Comparison of ENCODE assay signal across 26 mouse cellular contexts in the genomic region with DNA sequence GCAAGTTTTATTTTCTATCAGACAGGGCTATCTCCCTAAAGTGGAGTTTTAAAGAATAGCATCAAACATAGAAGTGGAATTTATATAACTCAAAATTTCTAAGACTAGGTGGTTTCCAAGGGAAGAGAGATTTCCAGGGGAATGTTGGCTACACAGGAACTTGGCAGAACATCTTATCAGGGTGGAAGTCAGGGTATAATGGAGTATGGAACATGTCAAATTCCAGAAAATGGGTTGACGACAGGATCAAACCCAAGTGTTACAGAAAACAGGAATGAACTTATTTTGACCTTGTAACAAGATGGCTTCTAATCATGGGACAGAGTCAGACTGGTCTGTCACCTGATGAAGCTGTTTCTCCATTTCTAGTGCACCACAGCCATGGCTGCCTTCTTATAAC. TPM values are rescaled to one million over a fixed set of nuclear protein-coding genes. Genes with fewer than 3 reads are reported as not detected.
DNase-seq lines count a peak whose midpoint lies in the region; ATAC-seq and TF ChIP-seq lines count a peak whose summit lies in the region.
"Had no signal": no experiment of that assay in that cellular context is flagged by ENCODE, and none has a peak within 500 bp of the region (broad histone marks: within the 10 kb centered on the region; RNA-seq: fewer than 3 reads in every experiment).

No protein-coding gene starts in this region.

- H3K4me1 ChIP-seq in heart, embryonic 11.5 days (ENCODE audit: control insufficient read depth, insufficient read depth, low read length) = peaks cover 26% of the 10 kb centered on the region
- no peaks in the 10 kb centered on the region; the same call in none of the 2 replicates for H3K4me1 ChIP-seq in heart, adult 2 months (ENCODE audit: control insufficient read depth, insufficient read depth, low read length)
- H3K4me1 ChIP-seq in heart, embryonic 13.5 days = peaks cover 43% of the 10 kb centered on the region
- H3K4me1 ChIP-seq in liver, adult 2 months (ENCODE audit: control insufficient read depth, insufficient read depth, low read length) = peaks cover 16% of the 10 kb centered on the region

- ATAC-seq in cerebellum, adult (ENCODE audit: insufficient number of reproducible peaks, low FRiP score, low TSS enrichment) = no peak
- ATAC-seq in heart, embryonic 11.5 days (replicated peaks; ENCODE audit: insufficient number of reproducible peaks, low FRiP score, low TSS enrichment) = no peak
- ATAC-seq in heart, embryonic 13.5 days (ENCODE audit: extremely low read depth, insufficient number of reproducible peaks, low FRiP score, low TSS enrichment) = no peak
- ATAC-seq: activated CD4-positive, CD25-positive, alpha-beta regulatory T cell, adult 4 months; CD4-positive, CD25-positive, alpha-beta regulatory T cell, adult 4 months; Patski had no signal

- DNase-seq in cerebellum, adult 9-10 months = peak; percentile 34
- no peak for DNase-seq in heart, adult 2 months
- DNase-seq in heart, adult 8-10 months (ENCODE audit: low spot score) = no peak
- DNase-seq in liver, adult 2 months (ENCODE audit: extremely low read depth, low read depth, low spot score) = no peak
- no peak for DNase-seq in liver
- DNase-seq: adrenal gland, adult 8-10 months; adrenal gland, postnatal 14 days; adrenal gland, postnatal 36 days; B cell, adult 2 months; cerebellum, adult 11 months; cerebellum, adult 18-20 months; cerebellum, adult 8-10 months; cerebellum, postnatal 10 days; cerebellum, postnatal 25 days had no signal

- peaks cover 2% of the 10 kb centered on the region; the same call in 1 of the 2 replicates for H3K79me2 ChIP-seq in heart, adult 2 months (replicated peaks; ENCODE audit: control insufficient read depth, insufficient read depth, low read length)
- peaks cover 15% of the 10 kb centered on the region; the same call in 1 of the 2 replicates for H3K79me2 ChIP-seq in liver, adult 2 months (ENCODE audit: control insufficient read depth, insufficient read depth, low read length)

- no peaks in the 10 kb centered on the region; the same call in 1 of the 2 replicates for H3K27me3 ChIP-seq in heart, embryonic 11.5 days (ENCODE audit: control insufficient read depth, insufficient read depth, low read length)
- H3K27me3 ChIP-seq in heart, adult 2 months (ENCODE audit: control insufficient read depth, insufficient read depth, low read length) = no peaks in the 10 kb centered on the region
- no peaks in the 10 kb centered on the region for H3K27me3 ChIP-seq in heart, embryonic 13.5 days (replicated peaks)
- H3K27me3 ChIP-seq in liver, adult 2 months (ENCODE audit: control insufficient read depth, insufficient read depth, low read length) = no peaks in the 10 kb centered on the region
- H3K27me3 ChIP-seq: embryonic facial prominence, embryonic 12.5 days; Patski had no signal

- no peak overlapping the region for H3K9ac ChIP-seq in heart, embryonic 11.5 days (ENCODE audit: low read depth, low read length)
- no peak overlapping the region for H3K9ac ChIP-seq in heart, adult 2 months (ENCODE audit: low read depth, low read length)
- no peak overlapping the region for H3K9ac ChIP-seq in heart, embryonic 13.5 days
- no peak overlapping the region for H3K9ac ChIP-seq in liver, adult 2 months (ENCODE audit: low read depth, low read length)
- H3K9ac ChIP-seq: embryonic facial prominence, embryonic 12.5 days; forebrain, embryonic 13.5 days; forebrain, embryonic 15.5 days had no signal

- no peak for TF ChIP-seq CTCF in heart, adult 2 months (IDR thresholded peaks at IDR 0.05)
- no peak for TF ChIP-seq CTCF in liver, adult 2 months (IDR thresholded peaks at IDR 0.05; ENCODE audit: low read depth, low read length)

- no peak for TF ChIP-seq EP300 in heart, adult 2 months (IDR thresholded peaks at IDR 0.05; ENCODE audit: insufficient read depth, low read depth, low read length)

- WGBS in heart, embryonic 11.5 days (ENCODE audit: insufficient replicate concordance) = 67% methylated on average over 1 of the region's 1 CpGs
- WGBS in heart, adult 2 months = 22% methylated on average over 1 of the region's 1 CpGs
- WGBS in heart, embryonic 13.5 days = 38% methylated on average over 1 of the region's 1 CpGs
- 82% methylated on average over 1 of the region's 1 CpGs for WGBS in liver, adult 2 months

- 0 out of 2 replicates have a peak overlapping the region, but pooled peaks have one; percentile 22 for H3K27ac ChIP-seq in heart, embryonic 11.5 days (ENCODE audit: low read depth, low read length)
- H3K27ac ChIP-seq in heart, adult 2 months = no peak overlapping the region
- peak overlapping the region; percentile 16; the same call in 1 of the 2 replicates for H3K27ac ChIP-seq in heart, embryonic 13.5 days (replicated peaks)
- H3K27ac ChIP-seq in liver, adult 2 months (replicated peaks; ENCODE audit: insufficient read depth, low read depth, low read length) = peak overlapping the region; percentile 38; the same call in 1 of the 2 replicates
- H3K27ac ChIP-seq: embryonic facial prominence, embryonic 12.5 days; forebrain, embryonic 13.5 days; forebrain, embryonic 15.5 days had no signal

- no peak for TF ChIP-seq POLR2A in heart, adult 2 months (IDR thresholded peaks at IDR 0.05; ENCODE audit: insufficient read depth, low read depth, low read length)
- no peak for TF ChIP-seq POLR2A in liver, adult 2 months (IDR thresholded peaks at IDR 0.05; ENCODE audit: extremely low read depth, insufficient read depth, low read length)

- intact Hi-C loops in heart, adult 2 months (cut with DNase I) = loop anchor here (5.0 kb wide), 2 partner anchors 373 to 888 kb away; partner anchors contain the start of genes C2cd3, Ppme1 and Xrra1

- no peaks in the 10 kb centered on the region for H3K9me3 ChIP-seq in heart, embryonic 11.5 days (replicated peaks; ENCODE audit: control insufficient read depth, low read length)
- no peaks in the 10 kb centered on the region for H3K9me3 ChIP-seq in heart, embryonic 13.5 days
- H3K9me3 ChIP-seq: embryonic facial prominence, embryonic 10.5 days; embryonic facial prominence, embryonic 12.5 days; forebrain, embryonic 13.5 days; forebrain, embryonic 15.5 days; G1E had no signal

- H3K36me3 ChIP-seq in heart, embryonic 11.5 days (ENCODE audit: control insufficient read depth, insufficient read depth, low read length) = peaks cover 23% of the 10 kb centered on the region
- H3K36me3 ChIP-seq in heart, adult 2 months (ENCODE audit: control insufficient read depth, insufficient read depth, low read length) = peaks cover 11% of the 10 kb centered on the region
- peaks cover 27% of the 10 kb centered on the region for H3K36me3 ChIP-seq in heart, embryonic 13.5 days
- peaks cover 25% of the 10 kb centered on the region for H3K36me3 ChIP-seq in liver, adult 2 months (ENCODE audit: control insufficient read depth, insufficient read depth, low read length)

- no peak overlapping the region for H3K4me2 ChIP-seq in heart, embryonic 11.5 days
- no peak overlapping the region for H3K4me2 ChIP-seq in heart, embryonic 13.5 days

- no peak overlapping the region for H3K4me3 ChIP-seq in heart, embryonic 11.5 days (ENCODE audit: low read depth, low read length)
- no peak overlapping the region for H3K4me3 ChIP-seq in heart, adult 2 months
- H3K4me3 ChIP-seq in heart, embryonic 13.5 days = no peak overlapping the region
- no peak overlapping the region for H3K4me3 ChIP-seq in liver, adult 2 months (ENCODE audit: insufficient read depth, low read depth, low read length)
- H3K4me3 ChIP-seq: forebrain, embryonic 13.5 days had no signal

RNA-seq across cellular contexts. Expression of gene Rps3, which starts 1.1 kb away (rescaled TPM):
- 591 and 608 TPM in 2 replicates for polyA plus RNA-seq in heart, embryonic 11.5 days (2014; fragmentation: Nextera tagmentation; extraction: Ambion mirVana)
- 100 to 1,000 TPM; 316 to 361 TPM for total RNA-seq in heart, adult 2 months (2021)
- 196 and 320 TPM in 2 replicates for polyA plus RNA-seq in heart, adult 2 months (2012; rRNA removed)
- 492 and 539 TPM in 2 replicates for polyA plus RNA-seq in heart, embryonic 13.5 days (2015; fragmentation: Nextera tagmentation; extraction: Ambion mirVana)
- 100 to 1,000 TPM; 305 to 381 (median 333) TPM for total RNA-seq in heart, adult 8-10 months (2022)
- total RNA-seq in liver, adult 2 months (2014; rRNA removed) = 462 and 473 TPM in 2 replicates
- 147 and 154 TPM in 2 replicates for polyA plus RNA-seq in liver, adult 2 months (2012; rRNA removed)

RNA-seq across cellular contexts. Expression of gene Klhl35, which starts 18.9 kb away (rescaled TPM):
- polyA plus RNA-seq in heart, embryonic 11.5 days (2014; fragmentation: Nextera tagmentation; extraction: Ambion mirVana) = 0.77 and 1.0 TPM in 2 replicates
- total RNA-seq in heart, adult 2 months (2021) = under 1 TPM in 1 of 2 experiments, not detected in 1; 0.13 TPM
- polyA plus RNA-seq in heart, adult 2 months (2012; rRNA removed) = 0.12 and 0.43 TPM in 2 replicates
- 0.45 and 0.84 TPM in 2 replicates for polyA plus RNA-seq in heart, embryonic 13.5 days (2015; fragmentation: Nextera tagmentation; extraction: Ambion mirVana)
- not detected for total RNA-seq in heart, adult 8-10 months (2022)
- 0.13 TPM in 1 of 2 replicates, not detected in the other for total RNA-seq in liver, adult 2 months (2014; rRNA removed)
- polyA plus RNA-seq in liver, adult 2 months (2012; rRNA removed) = 0.11 TPM in 1 of 2 replicates, not detected in the other
- total RNA-seq: CH12.LX, G1E had no signal
- polyA plus RNA-seq: activated CD4-positive, CD25-positive, alpha-beta regulatory T cell, adult 4 months; CD4-positive, CD25-positive, alpha-beta regulatory T cell, adult 4 months; G1E had no signal

RNA-seq across cellular contexts. Expression of gene Arrb1, which starts 50.6 kb away (rescaled TPM):
- polyA plus RNA-seq in heart, embryonic 11.5 days (2014; fragmentation: Nextera tagmentation; extraction: Ambion mirVana) = 4.9 and 5.3 TPM in 2 replicates
- total RNA-seq in heart, adult 2 months (2021) = 10 to 100 TPM; 15.6 to 22.4 TPM
- 16.1 and 22.5 TPM in 2 replicates for polyA plus RNA-seq in heart, adult 2 months (2012; rRNA removed)
- 6.8 and 8.4 TPM in 2 replicates for polyA plus RNA-seq in heart, embryonic 13.5 days (2015; fragmentation: Nextera tagmentation; extraction: Ambion mirVana)
- 10 to 100 TPM; 16.2 to 28.4 (median 19.5) TPM for total RNA-seq in heart, adult 8-10 months (2022)
- 6.5 and 9.5 TPM in 2 replicates for total RNA-seq in liver, adult 2 months (2014; rRNA removed)
- 5.3 and 6.2 TPM in 2 replicates for polyA plus RNA-seq in liver, adult 2 months (2012; rRNA removed)
